Mouse (Mus musculus) liver, embryonic 15.5 days (tissue): Measurements from ENCODE around the gene Tbc1d1. TPM values are rescaled to one million over a fixed set of nuclear protein-coding genes. Genes with fewer than 3 reads are reported as not detected.

Experiments
- ATAC-seq: fragments of 200-750 bp; cut with Nextera tagmentation; 2 replicates; pipeline ENCODE4 v1.8.0; 2017; ENCODE audit warnings: moderate number of reproducible peaks, mild to moderate bottlenecking, moderate library complexity; ENCODE audit not compliant: insufficient read depth
- H3K27ac ChIP-seq: fragments of 300-500 bp; sonication (generic); replicated peaks from 2 replicates; pipeline ENCODE4 v1.5.1; 2015; ENCODE audit warnings: mild to moderate bottlenecking, inconsistent platforms
- H3K27me3 ChIP-seq: fragments of 300-500 bp; sonication (generic); 2 replicates; pipeline ENCODE4 v1.6.1; 2015; ENCODE audit warnings: mild to moderate bottlenecking, inconsistent platforms
- H3K36me3 ChIP-seq: fragments of 300-500 bp; sonication (generic); replicated peaks from 2 replicates; pipeline ENCODE4 v1.6.1; 2015; ENCODE audit warnings: moderate library complexity, mild to moderate bottlenecking, inconsistent platforms
- H3K4me1 ChIP-seq: fragments of 300-500 bp; sonication (generic); replicated peaks from 2 replicates; pipeline ENCODE4 v1.6.1; 2015; ENCODE audit warnings: inconsistent platforms
- H3K4me2 ChIP-seq: fragments of 300-500 bp; sonication (generic); 2 replicates; pipeline ENCODE4 v1.6.1; 2015; ENCODE audit warnings: moderate library complexity, mild to moderate bottlenecking, inconsistent platforms
- H3K4me3 ChIP-seq: fragments of 300-500 bp; sonication (generic); replicated peaks from 2 replicates; pipeline ENCODE4 v1.5.1; 2015; ENCODE audit warnings: mild to moderate bottlenecking, inconsistent platforms
- H3K9ac ChIP-seq: fragments of 300-500 bp; sonication (generic); 2 replicates; pipeline ENCODE4 v1.6.1; 2015; ENCODE audit warnings: moderate library complexity, mild to moderate bottlenecking, inconsistent platforms
- H3K9me3 ChIP-seq: fragments of 300-500 bp; sonication (generic); replicated peaks from 2 replicates; pipeline ENCODE4 v1.6.1; 2016; ENCODE audit warnings: inconsistent platforms
- WGBS: fragments of 180-500 bp; shearing (Covaris S2); methylation state at CpG from one replicate; pipeline ENCODE4 v1.1.7; 2015; ENCODE audit warnings: mixed read lengths; ENCODE audit not compliant: insufficient replicate concordance; 5-methylcytosine and 5-hydroxymethylcytosine counted together
- polyA plus RNA-seq: library from polyadenylated mRNA; unstranded; fragments of >200 nt; fragmentation: Nextera tagmentation; extraction: Ambion mirVana; gene quantifications from 2 replicates; pipeline ENCODE4 v1.2.1, GENCODE M21; 2015

Tbc1d1 gene
- polyA plus RNA-seq, 1 experiment from 2014 or later: 5.7 TPM

DNA sequence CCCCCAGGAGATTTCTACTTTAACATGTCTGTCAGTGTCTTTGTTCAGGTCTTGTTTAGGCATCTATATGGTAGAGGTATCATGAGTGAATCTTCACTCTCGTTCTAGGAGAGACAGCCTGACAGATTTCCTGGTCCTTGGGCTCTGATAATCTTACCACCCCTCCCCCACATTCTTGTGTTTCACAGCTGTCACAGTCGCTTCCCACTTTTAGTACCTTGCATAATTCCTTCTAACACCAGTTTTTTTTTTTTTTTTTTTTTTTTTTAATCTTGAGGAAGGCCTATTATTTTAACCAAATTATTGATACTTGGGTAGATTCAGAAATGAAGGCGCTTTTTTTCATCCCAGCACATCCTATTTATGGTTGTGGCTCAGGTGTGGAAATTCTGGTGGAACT is 81.6 kb downstream of the Tbc1d1 start:
- Histone ChIP-seq H3K27me3 (no peaks in the 10 kb centered on the region), H3K36me3 (no peaks in the 10 kb centered on the region), H3K4me1 (peaks cover 56% of the 10 kb centered on the region), H3K9ac (no peak overlapping the region), H3K27ac (0 out of 2 replicates have a peak overlapping the region, but pooled peaks have one; percentile 29), H3K9me3 (no peaks in the 10 kb centered on the region), H3K4me2 (no peak overlapping the region), H3K4me3 (no peak overlapping the region)
- no peak for ATAC-seq
- 42% methylated on average over 3 of the region's 3 CpGs for WGBS

DNA sequence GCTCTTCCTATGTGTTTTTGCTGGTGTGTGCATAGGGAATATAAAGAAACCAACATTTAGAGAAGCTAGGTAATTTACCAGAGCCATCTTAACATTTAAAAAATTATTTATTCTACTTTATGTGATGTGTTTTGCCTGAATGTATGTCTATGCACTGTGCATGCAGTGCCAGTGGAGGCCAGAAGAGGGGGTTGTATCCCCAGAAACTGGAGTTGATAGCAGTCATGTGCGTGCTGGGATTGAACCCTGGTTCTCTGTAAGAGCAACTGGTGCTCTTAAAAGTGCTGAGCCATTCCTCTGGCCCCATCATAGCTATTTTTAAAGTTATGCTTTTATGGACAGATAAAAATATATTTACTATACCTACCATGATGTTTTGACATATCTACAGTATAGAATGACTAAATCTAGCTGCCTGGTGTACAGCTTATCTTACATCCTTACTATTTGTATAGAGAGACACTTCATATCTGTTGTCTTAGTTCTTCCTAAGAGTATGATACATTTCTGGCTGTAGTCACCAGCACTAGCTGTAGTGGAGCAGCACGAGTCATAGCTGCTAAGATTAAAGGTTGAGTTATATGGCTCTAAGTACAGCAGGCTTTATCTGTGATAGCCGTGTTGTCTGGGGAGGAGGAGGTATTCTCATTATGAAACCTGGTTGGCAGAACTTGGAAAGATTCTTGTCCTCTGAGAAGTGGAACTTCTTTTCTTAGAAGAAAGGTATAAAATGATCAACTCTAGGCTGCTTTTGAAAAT is 83.0 kb downstream of the Tbc1d1 start:
- Histone ChIP-seq H3K4me1 (peaks cover 66% of the 10 kb centered on the region), H3K4me3 (no peak overlapping the region), H3K9me3 (no peaks in the 10 kb centered on the region), H3K27me3 (no peaks in the 10 kb centered on the region), H3K9ac (no peak overlapping the region), H3K36me3 (no peaks in the 10 kb centered on the region), H3K4me2 (no peak overlapping the region), H3K27ac (no peak overlapping the region)
- no peak for ATAC-seq
- WGBS: 37% methylated on average over 3 of the region's 3 CpGs

DNA sequence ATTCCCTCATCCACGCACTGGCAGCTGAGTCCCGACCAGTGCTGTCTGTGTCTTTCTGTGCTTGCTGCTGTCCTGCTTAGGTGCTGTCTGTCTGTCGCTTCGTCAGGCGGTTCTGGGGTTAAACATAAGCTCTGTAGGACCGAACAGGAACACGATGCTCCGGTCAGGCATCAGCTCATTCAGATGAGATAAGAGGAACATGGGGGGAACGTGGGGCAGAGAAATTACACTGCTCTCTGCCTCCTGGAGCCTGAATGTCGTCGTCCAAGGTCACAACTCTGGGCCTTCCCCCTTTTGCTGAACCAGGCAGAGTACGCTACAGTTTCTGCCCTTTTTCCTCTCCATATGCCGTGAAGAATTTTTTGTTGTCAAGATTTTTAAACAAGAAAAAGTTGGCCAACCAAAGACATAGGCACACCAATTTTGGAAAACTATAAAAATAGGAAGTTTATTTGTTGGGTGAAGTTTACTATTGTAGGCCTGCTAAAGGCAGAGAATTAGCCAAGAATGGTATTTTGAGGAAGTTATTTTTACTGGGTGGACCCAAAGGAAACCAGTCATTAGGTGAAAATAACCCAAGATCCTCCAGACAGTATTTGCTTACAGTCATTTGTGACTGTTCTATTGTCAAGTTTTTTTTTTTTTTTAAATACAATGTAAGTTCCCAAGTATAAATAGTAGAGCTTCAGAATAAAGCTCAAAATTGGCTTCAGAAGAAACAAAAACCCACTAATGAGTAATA is 85.0 kb downstream of the Tbc1d1 start:
- Histone ChIP-seq H3K36me3 (no peaks in the 10 kb centered on the region), H3K9me3 (no peaks in the 10 kb centered on the region), H3K27ac (peak overlapping the region; percentile 59), H3K4me3 (no peak overlapping the region), H3K4me2 (no peak overlapping the region), H3K27me3 (no peaks in the 10 kb centered on the region), H3K4me1 (peaks cover 58% of the 10 kb centered on the region), H3K9ac (no peak overlapping the region)
- ATAC-seq: peak; percentile 23; the same call in 1 of the 2 replicates
- 28% methylated on average over 13 of the region's 13 CpGs for WGBS

DNA sequence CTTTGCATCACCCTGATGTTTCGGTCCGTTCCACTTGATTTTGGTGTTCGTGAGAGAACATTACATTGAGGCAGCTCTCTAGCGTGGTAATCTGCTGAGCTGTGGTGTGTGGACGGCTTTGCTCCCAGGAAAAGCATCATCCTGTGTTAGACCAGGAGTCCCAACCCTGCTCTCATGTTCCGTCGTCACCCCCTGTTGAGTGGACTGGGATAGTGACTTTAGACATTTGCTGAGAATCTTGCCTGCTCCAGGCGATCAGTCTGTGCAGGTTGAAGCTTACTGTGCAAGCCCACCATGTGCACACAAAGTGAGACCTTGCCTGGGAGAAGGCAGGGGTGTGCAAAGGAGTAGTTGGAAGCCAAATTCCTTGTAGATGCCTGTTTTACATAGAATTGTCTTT is 85.8 kb downstream of the Tbc1d1 start:
- Histone ChIP-seq H3K4me1 (peaks cover 55% of the 10 kb centered on the region), H3K9ac (no peak overlapping the region), H3K27ac (no peak overlapping the region), H3K9me3 (no peaks in the 10 kb centered on the region), H3K4me2 (no peak overlapping the region), H3K4me3 (no peak overlapping the region), H3K36me3 (no peaks in the 10 kb centered on the region), H3K27me3 (no peaks in the 10 kb centered on the region)
- WGBS: 78% methylated on average over 8 of the region's 8 CpGs
- no peak for ATAC-seq

DNA sequence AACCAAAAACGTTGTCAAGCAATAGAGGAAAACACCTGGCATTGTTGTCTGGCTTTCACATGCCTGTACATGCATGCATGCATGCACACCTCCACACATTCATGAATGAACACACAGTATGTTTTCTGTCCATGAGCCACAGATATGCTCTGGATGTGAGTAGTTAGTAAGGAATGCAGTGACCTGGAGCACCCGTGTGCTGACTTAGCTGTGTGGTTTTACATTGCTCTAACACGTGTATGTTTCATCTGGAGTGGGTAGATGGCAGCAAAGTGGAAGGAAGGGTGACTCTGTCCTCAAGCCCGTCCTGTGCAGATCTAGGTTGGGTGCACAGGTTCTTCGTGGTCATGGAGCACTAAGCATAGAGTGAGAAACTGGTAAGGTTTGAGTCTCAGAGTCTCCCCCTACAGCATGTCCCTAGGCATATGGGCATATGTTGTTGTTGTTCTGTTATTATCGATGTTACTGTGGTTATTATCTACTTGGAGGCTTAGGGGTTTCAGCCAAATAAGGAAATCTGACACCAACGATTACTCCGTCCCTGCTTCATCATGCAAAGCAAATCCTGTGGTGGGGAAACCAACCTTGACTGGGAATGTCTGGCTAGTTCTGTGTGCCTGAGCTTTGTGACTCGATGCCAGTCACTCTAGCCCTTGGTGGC is 86.8 kb downstream of the Tbc1d1 start:
- no peak overlapping the region for H3K27ac ChIP-seq
- H3K4me3 ChIP-seq: no peak overlapping the region
- H3K27me3 ChIP-seq: no peaks in the 10 kb centered on the region
- ATAC-seq: 0 out of 2 replicates have a peak, but pooled peaks have one; percentile 18
- H3K4me2 ChIP-seq: no peak overlapping the region
- peaks cover 49% of the 10 kb centered on the region for H3K4me1 ChIP-seq
- 33% methylated on average over 9 of the region's 9 CpGs for WGBS
- no peaks in the 10 kb centered on the region for H3K36me3 ChIP-seq
- H3K9me3 ChIP-seq: no peaks in the 10 kb centered on the region
- no peak overlapping the region for H3K9ac ChIP-seq

DNA sequence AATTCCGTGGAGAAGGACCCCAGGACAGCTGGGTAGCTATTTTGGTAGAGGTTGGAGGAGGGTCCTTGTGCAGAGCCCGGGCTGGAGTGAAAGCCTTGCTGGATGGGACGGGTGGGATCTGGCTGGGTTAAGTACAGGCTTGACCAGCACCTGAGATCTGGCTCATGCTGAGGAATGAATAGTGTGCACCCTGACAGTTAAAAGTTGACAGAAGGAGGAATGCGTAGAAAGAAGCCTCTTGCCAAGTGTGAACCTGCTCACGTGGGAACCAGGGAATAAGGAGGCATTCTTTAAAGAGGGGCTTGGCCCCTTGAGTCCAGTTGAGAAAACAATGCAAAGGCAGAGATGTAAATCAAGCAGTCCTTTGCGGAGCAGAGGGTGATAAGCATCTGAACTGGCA is 87.6 kb downstream of the Tbc1d1 start:
- Histone ChIP-seq H3K4me1 (peaks cover 46% of the 10 kb centered on the region), H3K27ac (no peak overlapping the region)
- WGBS: 36% methylated on average over 6 of the region's 6 CpGs

DNA sequence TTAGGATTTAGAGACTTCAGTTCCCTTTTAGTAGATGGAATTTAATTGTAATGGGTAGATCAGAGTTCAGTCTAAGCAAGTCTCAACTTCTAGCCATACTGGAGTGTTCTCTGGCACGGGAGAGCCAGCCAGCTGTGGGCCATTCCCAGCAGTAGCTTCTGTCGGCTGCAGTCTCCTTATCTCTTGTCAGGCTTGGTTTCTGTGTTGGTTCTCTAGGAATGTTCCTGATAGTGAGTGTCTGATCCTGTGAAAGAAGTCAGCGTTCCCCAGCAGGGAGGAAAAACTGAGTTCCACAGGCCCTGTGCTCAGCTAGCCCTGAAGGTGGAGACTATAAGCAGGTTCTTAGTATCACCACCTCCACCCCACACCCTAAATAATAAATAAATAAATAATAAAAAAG is 88.2 kb downstream of the Tbc1d1 start:
- H3K9me3 ChIP-seq: no peaks in the 10 kb centered on the region
- no peak for ATAC-seq

More for the DNA sequence above, 87.6 kb downstream of the Tbc1d1 start:
- Histone ChIP-seq H3K9me3 (no peaks in the 10 kb centered on the region), H3K4me3 (no peak overlapping the region), H3K9ac (no peak overlapping the region), H3K4me2 (no peak overlapping the region), H3K36me3 (no peaks in the 10 kb centered on the region), H3K27me3 (no peaks in the 10 kb centered on the region)
- ATAC-seq: no peak

DNA sequence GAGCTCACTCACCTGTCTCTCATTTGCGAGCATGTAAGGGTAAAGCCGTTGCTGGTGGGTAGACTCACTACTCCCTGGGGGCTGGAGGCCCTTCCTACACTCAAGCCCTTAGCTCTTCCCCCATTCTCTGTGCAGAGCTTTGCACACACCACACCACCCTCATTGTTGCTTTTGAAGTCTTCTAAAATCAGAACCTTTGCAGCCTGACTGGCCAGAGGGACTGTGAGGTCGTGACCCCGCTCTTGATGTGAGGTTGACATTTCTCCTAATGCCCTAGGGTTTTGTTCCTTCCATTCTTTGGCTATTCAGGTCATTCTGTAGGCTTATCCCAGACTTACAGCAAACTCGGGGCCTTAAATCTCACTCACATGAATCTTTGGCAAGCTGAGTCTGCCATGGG is 88.6 kb downstream of the Tbc1d1 start:
- H3K36me3 ChIP-seq: no peaks in the 10 kb centered on the region
- no peak overlapping the region for H3K4me3 ChIP-seq
- H3K9me3 ChIP-seq: no peaks in the 10 kb centered on the region
- H3K9ac ChIP-seq: no peak overlapping the region
- H3K27me3 ChIP-seq: no peaks in the 10 kb centered on the region
- WGBS: 55% methylated on average over 5 of the region's 5 CpGs
- H3K4me2 ChIP-seq: no peak overlapping the region
- no peak for ATAC-seq
- H3K27ac ChIP-seq: no peak overlapping the region
- H3K4me1 ChIP-seq: peaks cover 41% of the 10 kb centered on the region

More for the DNA sequence above, 88.2 kb downstream of the Tbc1d1 start:
- no peaks in the 10 kb centered on the region for H3K27me3 ChIP-seq
- H3K4me2 ChIP-seq: no peak overlapping the region
- no peak overlapping the region for H3K27ac ChIP-seq
- H3K9ac ChIP-seq: no peak overlapping the region
- no peak overlapping the region for H3K4me3 ChIP-seq
- no peaks in the 10 kb centered on the region for H3K36me3 ChIP-seq
- peaks cover 45% of the 10 kb centered on the region for H3K4me1 ChIP-seq
- WGBS: 28% methylated on average over 3 of the region's 3 CpGs

DNA sequence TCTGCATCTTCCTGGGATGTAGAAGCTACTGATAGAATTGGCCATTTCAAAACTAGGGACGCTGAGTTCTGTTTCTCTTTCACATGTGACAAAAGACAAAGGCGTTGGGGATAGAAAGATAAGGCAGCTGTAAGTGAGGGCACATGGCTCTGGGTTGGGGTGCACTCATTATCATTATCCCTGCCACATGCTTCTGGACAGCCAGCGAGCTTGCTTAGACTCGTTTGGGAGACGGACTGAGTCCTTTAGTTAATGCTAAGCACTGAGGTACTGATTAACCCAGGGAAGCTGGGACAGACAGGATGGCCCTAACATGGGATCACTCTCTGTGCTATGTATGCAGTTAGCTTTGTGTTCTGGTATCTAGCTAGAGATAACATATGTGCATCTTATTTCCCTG is 95.3 kb downstream of the Tbc1d1 start:
- Histone ChIP-seq H3K36me3 (no peaks in the 10 kb centered on the region), H3K4me2 (peak overlapping the region; percentile 25), H3K9me3 (no peaks in the 10 kb centered on the region), H3K27me3 (no peaks in the 10 kb centered on the region), H3K4me3 (no peak overlapping the region), H3K9ac (no peak overlapping the region), H3K27ac (no peak overlapping the region; the same call in 1 of the 2 replicates), H3K4me1 (peaks cover 15% of the 10 kb centered on the region)
- ATAC-seq: peak; percentile 74
- WGBS: 9% methylated on average over 5 of the region's 5 CpGs

DNA sequence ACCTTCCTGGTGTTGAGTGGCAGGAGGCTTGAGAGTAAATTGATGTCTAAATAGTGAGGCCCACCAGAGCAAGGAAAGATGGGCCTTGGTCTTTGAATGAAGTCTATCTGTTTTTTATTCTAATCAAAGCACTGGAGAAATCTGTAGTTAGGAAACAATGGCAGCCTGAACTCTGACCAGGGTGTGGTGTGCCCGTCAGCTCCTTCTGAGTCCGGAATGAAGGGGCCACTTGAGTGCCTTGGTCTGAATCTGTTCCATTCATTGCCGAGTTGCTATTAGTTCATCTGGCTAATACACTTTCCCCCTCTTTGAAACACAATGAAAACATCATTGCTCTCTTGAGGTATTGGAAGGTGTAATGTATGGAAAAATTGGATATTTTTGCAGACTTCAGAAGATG is 98.2 kb downstream of the Tbc1d1 start:
- H3K9me3 ChIP-seq: no peaks in the 10 kb centered on the region
- no peak overlapping the region for H3K27ac ChIP-seq
- ATAC-seq: no peak
- H3K27me3 ChIP-seq: no peaks in the 10 kb centered on the region
- H3K4me1 ChIP-seq: peaks cover 15% of the 10 kb centered on the region
- 0 out of 2 replicates have a peak, but pooled peaks cover 11% of the 10 kb centered on the region for H3K36me3 ChIP-seq
- no peak overlapping the region for H3K4me3 ChIP-seq
- no peak overlapping the region for H3K9ac ChIP-seq
- 60% methylated on average over 3 of the region's 3 CpGs for WGBS
- H3K4me2 ChIP-seq: no peak overlapping the region

DNA sequence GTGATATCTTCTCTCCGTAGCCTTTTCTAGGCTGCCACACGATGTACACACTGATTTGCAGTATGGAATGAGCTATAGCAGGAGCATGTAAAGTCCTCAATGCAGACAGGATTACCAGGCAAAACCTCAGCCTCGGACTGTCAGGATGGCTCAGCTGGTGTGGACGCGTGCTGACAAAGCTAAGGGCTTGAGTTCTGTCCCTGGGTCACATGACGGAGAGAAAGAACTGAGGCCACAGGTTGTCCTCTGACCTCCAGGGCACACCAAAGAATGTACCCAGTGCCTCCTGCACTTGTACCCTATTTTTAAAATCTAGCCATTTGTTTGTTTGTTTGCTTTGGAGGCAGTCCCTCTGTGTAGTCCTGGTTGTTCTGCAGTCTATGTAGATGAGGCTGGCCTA is 98.9 kb downstream of the Tbc1d1 start:
- no peak overlapping the region for H3K4me3 ChIP-seq
- H3K9me3 ChIP-seq: no peaks in the 10 kb centered on the region
- no peak overlapping the region for H3K27ac ChIP-seq
- 0 out of 2 replicates have a peak, but pooled peaks cover 11% of the 10 kb centered on the region for H3K36me3 ChIP-seq
- no peaks in the 10 kb centered on the region for H3K27me3 ChIP-seq
- WGBS: 67% methylated on average over 6 of the region's 6 CpGs
- H3K4me2 ChIP-seq: 0 out of 2 replicates have a peak overlapping the region, but pooled peaks have one; percentile 3
- H3K4me1 ChIP-seq: peaks cover 15% of the 10 kb centered on the region
- ATAC-seq: no peak
- no peak overlapping the region for H3K9ac ChIP-seq
